Mouse (Mus musculus) skeletal muscle tissue, adult 2 months (tissue): ENCODE measurements around the gene Fat3.

ENCODE experiments used
- DNase-seq: peaks from one replicate; pipeline ENCODE4 v3.0.0-alpha.2; 2012; ENCODE audit warnings: low read depth, low spot score

The Fat3 gene

DNA sequence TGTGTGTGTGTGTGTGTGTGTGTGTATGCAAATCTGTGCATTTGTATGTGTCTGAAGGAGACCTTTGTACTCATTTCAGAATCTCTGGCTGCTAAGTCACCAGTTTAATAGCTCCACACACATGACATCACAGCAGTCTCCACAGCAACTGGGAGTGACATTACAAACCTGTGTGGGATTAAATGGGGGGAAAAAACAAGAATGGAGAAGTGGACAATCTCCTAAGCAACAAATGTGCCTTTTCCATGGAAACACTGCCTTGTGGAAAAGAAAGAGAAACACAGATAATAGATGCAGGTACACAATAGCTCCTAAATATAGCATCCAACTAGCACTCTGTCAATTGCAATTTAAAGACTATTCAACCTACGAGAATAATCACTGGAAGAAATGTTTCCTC lies 353.4 kb downstream of the Fat3 start:
- DNase-seq, result no peak

DNA sequence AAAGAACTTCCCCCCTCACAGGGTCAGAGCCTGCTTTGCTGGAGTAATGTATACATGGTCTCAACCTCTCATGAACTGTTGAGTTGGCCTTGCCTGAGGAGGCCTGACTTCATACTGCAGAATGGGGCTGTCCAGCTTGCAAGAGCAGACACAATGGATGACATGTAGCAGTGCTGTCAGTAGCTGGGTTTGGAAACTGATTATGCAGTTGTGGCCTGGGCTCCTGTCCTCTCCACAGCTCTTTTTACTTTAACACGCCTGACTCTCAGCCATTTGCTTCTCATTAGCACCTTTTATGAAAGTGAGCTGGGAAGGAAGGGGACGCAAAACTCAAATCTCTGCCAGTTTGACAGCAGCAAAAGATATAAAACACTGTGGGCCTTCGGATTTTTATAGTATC lies 356.4 kb downstream of the Fat3 start:
- no peak for DNase-seq

DNA sequence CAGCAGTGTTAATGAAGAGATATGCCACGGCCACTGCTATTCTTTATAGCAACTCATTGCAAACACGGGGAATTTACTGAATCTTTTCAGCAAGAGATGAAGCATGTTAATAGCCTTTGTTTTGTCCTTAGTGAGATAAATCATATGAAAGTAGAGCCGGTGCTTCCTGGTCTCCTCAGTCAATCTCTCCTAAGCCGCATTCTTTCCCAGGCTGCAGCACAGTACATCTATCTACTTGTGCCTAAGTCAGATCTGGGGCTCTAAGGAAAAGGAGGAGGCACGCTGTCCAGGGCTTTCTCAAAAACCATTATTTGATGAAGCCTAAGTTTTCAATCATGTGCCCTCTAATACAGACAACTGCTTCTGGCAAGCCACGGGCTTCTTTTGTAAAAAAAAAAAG lies 361.8 kb downstream of the Fat3 start:
- DNase-seq, result no peak

DNA sequence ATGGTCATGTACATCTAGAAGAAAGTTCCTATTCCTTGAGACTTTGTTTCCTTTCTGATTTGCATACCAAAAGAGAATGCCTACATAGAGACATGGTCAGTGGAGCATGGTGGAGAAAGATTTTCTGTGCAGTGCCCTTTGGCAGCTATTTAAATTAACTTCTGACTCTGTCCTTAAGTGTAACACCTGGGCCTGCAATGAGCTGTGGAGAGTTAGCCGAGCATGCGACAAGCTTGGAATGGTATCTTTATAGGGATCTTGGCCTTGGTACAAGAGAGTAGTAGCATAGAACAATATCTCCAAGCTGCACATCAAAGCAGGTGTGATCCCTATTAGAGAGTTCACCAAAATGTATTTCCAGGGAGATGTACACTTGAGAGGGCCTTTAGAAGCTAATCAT lies 368.0 kb downstream of the Fat3 start:
- DNase-seq, result no peak

DNA sequence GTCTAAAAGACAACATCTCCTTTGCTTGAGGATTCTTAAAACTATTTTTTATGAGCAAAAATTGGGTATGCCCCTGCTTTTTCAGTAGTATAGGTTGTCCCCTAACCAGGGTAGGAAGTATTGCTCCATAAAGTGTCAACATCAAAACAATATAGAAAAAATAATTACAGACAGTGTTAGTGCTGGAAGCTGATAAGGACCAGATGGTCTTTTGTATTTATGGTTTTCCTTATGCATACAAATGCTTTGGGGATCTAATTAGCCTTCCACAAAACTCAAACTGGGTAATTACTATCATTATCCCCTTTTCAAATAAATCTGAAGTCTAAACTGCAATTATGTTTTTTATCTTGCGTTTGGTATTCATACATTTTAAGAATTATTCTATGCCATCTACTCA lies 368.5 kb downstream of the Fat3 start:
- no peak for DNase-seq

DNA sequence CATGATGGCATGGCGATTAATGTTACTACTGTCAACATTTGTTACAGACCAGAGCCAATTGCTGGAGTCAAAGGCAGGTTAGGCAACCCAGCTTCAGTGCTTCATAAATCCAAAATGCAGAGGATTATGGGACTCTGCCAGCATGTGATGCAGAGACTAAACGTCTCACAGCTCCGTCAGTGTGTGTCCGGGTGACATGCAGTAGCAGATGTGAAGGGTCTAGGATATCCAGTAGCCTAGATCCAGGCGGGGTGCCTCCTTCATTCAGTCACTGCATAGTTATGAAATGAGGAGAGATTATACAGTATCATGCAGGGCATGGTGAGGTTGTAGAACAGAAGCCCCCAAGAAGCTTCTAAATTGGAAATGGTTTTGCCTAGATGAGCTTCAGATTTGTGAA lies 379.3 kb downstream of the Fat3 start:
- DNase-seq, result no peak

DNA sequence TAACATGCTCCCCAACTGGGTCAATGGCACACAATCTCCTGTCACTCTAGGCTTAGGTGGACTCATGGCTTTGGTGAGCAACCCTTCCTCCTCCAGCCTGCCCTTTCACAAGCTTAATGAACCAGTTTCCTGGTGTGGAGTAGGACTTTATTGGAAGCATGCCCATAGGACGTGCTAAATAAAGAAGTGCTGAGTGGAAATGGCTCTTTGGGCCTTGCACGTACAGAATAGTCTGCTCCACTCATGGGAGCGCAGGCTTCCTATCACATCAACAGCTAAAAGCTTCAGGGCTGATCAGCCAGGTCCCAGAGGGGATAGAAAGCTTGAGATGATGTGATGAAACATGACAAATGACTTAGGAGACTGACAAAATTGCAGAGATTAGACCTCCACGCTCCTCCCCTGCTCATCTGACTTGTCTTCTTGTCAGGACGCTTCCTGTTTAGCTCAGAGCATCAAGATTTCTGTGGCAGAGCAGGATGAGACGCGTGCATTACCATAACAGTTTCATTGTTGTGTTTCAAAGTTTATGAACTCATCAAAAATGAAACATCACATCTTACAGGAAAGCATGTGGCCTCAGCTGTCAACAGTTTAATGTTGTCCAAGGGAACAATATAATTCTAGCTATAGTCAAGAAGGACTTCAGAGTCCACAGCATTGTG lies 386.1 kb downstream of the Fat3 start:
- DNase-seq, result peak; percentile 39

DNA sequence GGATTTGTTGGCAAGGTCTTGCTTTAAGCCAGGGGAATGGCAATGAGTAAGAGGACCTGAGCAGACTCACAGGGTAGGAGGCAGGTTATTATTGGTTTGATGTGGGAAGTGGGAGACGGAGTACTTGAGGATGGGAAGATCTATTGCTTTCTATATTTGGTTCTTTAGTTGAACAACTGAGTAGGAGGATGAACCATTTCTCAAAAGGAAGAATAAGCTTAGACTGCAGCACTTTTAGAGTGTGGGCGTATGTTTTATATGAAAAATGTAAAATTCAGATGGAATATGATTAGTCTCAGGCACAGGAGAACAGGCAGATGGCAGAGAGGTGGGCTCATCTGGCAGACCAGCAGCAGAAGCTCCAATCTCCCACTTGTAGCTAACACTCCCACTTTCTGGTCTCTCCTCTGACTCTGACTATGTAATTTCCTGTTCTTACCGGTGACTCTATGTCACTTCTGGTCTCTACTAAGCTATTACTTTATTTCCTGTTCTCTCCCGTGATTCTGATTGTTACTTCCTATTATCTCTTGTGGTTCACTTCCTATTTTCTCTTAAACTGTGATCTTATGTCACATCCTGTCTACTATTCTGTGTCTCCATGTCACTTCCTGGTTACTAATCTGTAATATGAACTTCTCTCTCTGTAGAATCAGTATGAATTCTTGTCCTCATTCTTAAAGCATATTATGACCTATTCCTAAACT lies 387.0 kb downstream of the Fat3 start:
- no peak for DNase-seq

DNA sequence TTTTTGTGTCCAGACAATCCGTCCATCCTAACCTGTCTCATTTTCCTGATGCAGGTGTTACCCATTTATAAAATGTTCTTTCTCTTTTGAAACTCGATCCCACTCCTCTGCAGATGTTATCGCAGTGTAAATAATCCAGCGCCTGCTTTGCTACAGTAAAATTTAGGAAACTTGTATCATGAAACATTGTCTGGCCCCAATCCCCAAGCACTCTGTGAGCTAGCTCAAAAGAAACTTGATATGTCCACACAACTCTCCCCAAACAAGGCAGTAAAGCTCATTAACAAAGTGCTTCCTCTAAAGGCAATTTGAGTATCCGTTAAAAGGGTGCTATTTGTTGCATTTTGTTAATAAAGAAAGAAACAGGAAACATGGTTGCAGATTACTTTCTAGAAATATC lies 393.2 kb downstream of the Fat3 start:
- DNase-seq, result no peak

DNA sequence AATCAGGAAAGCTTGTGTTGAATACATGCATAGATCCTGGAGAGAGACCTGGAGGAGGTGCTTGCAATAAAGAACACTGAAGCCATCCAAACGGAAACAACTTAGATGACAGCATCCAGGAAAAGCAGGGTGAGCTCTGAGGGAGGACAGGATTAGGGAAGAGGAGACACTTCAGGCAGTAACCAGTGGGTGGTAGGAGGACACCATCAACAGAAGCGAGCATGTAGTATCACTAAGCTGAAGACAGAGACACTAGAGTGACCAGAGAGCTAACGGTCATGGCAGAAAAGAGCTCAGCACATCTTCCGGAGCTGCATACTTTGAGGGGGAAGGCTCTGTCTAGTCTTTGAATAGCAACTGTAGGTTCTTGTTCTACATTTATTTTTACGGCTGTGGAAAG lies 393.7 kb downstream of the Fat3 start:
- no peak for DNase-seq

DNA sequence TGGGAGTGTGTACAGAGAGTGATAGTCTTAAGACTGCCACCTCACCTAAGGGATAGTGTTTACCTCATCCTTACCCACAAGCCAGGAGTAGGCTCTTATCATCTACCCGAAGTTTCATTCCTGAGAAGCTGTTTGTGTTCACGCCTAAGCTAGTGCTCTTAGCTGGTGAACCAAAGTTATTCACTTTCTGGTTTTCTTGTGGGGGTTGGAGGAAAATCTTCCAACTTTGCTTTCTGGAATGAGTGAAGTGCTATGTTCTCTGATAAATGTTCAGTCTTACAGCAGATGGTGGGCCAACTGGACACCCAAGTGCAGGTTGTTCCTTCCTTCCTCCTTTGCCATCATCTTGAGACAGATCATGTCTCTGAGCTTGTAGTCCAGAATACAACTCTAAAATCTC lies 402.5 kb downstream of the Fat3 start:
- DNase-seq, result no peak

DNA sequence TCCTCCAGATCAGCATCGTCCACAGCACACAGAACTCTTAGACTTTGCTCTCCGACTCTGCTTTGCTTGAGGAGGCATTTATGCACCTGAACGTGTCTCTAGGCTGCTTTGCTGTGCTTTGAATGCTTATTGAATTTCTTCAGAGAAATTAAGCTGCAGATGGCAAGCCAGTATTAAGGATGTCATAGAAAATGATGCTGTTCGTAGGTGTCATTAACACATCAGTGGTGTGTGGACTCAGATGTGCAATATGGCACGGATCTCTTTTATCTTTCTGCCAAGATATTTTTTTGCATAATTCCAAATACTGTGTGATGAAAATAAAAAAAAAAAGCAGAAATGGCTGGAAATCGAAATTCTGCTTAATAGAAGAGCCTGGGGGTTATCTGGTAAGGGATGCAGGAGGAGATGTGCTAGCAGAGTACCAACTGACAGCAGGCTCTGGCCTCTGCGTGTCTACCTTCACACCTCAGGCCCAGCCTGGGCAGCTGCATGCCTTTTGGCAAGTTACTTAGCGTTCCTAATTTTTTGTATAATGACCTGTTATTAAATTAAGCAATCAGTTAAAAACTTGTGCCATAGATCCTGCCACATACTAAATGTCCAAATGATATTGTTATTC lies 407.9 kb downstream of the Fat3 start:
- no peak for DNase-seq

DNA sequence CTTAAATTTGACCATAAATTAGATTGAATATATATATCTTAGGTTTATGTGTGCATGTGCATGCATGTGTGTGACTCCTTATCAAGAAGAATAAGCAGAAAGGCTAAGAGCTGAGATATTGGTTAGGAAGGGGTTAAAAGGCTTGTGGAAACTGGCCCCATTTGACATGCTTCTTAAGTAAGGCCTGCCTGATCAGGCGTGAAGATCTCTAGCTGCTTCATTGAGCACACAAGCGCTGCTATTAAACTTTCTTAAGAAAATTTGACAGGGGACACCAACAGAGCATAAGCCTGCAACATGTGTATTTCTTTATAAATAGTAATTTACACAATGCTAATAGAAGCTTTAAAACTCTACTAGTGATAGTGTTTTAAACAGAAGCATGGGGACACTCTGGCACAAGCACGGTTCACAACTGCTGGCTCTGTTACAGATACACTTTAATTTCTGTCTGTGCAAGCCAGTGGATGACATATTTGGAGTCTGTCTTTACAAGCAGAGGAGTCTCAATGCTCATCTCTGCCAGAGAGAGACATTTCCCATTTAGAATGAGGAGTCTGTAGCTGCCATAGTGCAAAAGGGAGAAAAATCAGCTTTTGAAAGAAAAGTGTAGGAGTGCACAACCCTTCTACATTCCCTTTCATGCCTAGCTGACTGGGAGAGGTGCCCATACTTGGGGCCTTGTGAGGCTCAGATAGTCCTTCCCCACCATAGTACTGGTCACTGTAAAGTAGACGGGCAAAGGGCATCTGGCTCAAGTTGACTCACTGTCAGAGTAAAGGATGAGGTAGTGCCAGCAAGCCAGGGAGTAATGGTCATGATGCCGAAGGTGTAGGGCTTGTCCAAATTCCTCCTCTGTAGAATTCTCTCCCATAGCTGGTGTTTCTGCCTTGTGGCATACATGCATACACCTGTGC lies 408.8 kb downstream of the Fat3 start:
- no peak for DNase-seq

DNA sequence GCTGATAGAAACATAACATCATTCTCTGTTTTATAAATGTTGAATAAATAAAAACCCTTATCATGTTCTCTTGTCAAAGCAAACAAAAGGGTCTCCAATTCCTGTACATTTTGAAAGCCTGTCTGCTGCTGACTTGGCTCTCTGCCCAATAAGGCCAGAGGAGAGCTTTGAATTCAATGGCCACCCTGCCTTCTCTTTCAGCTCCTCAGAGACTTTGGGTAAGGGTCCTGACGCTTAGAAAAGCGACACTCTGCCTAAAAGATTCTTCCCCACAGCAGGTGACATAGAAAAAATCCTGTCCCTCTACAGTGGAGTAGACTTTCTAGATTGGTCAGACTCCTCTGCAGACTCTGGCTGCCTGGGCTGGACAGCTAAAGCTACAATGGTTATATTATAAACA lies 421.8 kb downstream of the Fat3 start:
- DNase-seq, result no peak

DNA sequence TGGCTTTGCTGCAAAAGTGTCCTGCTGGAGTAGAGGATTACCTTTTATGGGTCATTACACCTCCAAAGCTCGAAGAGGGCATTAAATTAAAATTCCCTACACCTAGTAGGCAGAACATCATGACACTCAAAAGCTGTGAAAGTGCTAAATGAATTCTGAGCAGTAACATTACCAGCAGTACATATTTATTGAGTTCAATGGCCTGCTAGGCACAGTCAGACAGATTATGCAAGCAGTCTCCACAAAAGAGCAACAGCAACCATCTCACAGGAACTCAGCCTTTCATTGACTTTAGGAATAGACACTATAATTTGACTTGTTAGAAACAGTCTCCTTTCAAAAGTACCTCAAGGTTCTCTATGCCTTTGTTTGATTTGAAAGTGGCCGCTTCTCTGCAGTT lies 426.4 kb downstream of the Fat3 start:
- no peak for DNase-seq

DNA sequence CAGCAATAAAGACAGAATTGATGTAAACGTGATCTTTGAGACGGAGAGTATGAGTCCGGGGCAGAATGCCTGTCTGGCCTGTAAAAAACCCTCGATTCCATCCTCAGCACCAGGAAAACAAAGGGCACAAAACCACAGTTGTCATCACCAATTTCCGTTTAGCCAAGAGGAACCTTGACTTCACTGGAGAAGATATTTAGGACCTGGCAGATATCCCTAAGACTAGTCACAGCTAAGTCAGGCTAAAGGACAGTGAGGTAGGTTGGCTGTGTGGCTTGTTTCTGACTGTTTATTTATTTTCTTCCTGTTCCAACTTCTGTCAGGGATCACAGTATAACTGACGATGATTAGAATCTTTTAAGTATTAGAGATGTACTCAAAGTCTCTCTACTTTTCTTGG lies 427.0 kb downstream of the Fat3 start:
- no peak for DNase-seq

DNA sequence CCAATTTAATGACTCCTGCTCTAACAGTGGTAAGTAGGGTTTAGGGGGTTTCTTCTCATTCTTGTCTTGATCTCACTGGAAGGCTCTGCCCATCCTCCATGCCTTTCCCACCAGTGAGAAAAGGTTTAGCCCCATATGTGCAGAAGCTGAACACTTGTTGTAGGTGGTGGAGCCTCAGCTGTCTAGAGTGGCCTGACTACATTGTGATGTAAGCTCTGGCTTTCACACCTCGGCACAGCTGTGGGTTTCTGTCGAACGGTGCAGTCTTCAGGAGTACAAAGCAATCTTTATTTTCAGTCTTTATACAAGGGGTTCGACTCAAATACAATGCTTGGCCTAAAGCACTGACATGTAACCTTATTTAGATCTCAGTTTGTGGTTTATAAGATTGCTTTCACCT lies 437.6 kb downstream of the Fat3 start:
- DNase-seq, result no peak

DNA sequence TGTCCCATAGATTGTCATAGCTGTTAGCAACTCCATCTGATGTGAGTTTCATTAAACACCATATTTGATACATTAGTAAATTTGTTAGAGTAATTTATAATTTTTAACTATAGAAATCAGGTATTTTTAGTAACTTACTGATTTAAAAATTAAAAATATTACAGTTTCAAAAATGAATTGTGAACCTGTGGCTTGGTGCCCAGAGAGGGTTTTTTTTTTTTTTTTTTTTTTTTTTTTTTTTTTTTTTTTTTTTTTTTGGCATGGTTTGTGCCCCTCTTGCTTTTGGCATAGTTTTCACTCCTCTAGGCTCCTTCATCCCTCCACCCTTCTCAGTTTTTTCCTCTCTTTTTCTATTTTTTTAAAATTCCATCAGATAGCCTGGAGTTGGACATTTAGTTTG lies 438.6 kb downstream of the Fat3 start:
- DNase-seq, result no peak

DNA sequence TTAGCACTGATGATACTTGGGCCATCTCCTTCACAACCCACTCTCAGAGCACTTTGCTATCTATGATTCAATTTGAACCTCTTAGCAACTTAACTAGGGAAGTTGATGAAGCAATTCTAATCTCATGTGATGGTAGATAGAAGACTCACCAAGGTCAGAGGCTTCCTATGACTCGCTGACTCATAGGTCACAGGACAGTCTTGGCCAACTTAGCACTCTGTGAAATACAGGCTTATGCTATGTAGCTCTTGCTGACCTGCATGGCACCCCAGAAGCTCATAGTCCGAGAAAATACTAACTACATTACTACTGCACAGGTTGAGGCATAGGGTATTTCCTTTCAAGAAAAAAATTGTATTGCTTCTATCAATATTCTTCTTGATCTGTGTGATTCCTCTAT lies 454.4 kb downstream of the Fat3 start:
- no peak for DNase-seq

DNA sequence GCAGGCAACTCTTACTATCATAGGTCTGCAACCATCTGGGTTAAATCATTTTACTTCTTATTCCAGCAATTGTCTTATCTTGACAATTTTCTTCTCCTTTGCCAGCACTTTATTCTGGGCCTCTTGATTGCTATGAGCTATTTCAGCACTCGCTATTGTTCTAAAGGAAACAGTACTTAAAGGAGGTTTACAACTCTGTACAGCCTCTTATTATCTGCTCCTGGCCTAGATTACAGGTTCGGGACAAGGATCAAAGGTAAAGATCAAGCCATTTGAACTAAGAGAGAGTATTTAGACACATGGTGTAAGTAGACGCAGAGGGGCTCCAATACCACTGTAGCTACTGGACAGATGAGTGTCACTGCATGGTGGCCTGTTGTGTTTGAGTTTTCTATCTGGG lies 463.7 kb downstream of the Fat3 start:
- DNase-seq, result no peak

DNA sequence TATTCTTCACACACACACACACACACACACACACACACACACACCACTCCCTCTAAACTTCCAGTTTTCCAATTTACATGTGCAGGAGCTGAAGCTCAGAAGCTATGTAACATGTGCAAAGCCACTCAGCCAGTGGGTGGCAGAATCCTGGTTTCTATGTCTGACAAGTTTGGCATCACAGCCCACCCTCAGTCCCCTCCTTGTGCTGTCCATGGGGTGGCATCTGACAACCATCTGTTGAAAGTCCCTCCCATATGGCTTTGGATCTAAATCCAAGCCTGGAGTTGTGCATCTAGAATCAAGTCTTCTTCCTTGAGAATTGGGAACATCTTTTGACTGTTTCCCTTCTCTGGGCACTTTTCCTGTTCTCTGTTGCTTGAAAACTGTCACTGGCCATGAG lies 464.7 kb downstream of the Fat3 start:
- no peak for DNase-seq

DNA sequence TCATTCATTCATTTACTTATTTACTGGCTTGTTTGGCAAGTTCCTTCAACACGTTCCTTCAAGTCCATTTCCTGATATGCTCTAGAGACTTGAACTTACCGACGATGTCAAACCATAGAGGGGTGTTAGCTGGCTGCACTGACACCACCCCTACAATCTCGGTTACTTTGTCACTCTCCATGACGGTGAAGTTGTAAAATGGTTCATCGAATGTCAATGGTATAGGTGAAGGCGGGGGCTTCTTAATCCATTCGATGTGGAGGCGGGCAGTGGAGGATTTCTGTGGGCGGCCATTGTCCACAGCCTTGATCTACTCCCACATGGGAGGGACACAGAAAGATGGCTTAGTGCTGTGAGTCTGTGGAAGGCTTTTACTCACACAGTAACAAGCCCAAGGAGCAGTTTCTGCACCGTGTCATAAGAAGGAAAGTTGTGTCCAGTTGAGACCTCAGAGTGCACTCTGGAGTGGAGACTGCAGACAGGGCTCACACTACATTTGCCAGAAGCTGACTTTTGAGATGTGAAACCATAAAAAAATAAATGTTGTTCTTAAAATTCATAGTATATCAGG lies 471.3 kb downstream of the Fat3 start:
- DNase-seq, result no peak
